Mouse (Mus musculus) effector memory CD4-positive, alpha-beta T cell, adult 5 months (primary cell): ENCODE results near the gene Arv1. TPM values are rescaled to one million over a fixed set of nuclear protein-coding genes. Genes with fewer than 3 reads are reported as not detected.

Experiments
- polyA plus RNA-seq: library from polyadenylated mRNA; unstranded; fragments of 100-300 nt; shearing (Covaris generic); gene quantifications from one replicate; pipeline ENCODE4 v1.2.1, GENCODE M21; 2017

Arv1 gene
- 17.1 TPM for polyA plus RNA-seq

GRCm38 (mm10) chr8:124721862-124722515, at the start of gene Arv1, which contains the start of gene Ttc13:
TSS of gene Arv1 (plus strand) at chr8:124722139.
TSS of gene Ttc13 (minus strand) at chr8:124721983.

GRCm38 (mm10) chr8:124751709-124752173, 29.8 kb downstream of the Arv1 start, which contains the start of gene Fam89a:
TSS of gene Fam89a (minus strand) at chr8:124751832.

Other genes starting within 250 kb of the Arv1 start
- gene Cog2, start 201.4 kb upstream of the Arv1 start, polyA plus RNA-seq = 43.8 TPM
- gene Agt, start 152.4 kb upstream of the Arv1 start, polyA plus RNA-seq = not detected
- not detected for gene Capn9, start 146.0 kb upstream of the Arv1 start, polyA plus RNA-seq
- 5.4 TPM for gene 2310022B05Rik, start 58.8 kb upstream of the Arv1 start, polyA plus RNA-seq
- 46.7 TPM for gene Ttc13, start 156 bp upstream of the Arv1 start, polyA plus RNA-seq
- gene Fam89a, start 29.7 kb downstream of the Arv1 start, polyA plus RNA-seq = 1.1 TPM
- not detected for gene Trim67, start 71.0 kb downstream of the Arv1 start, polyA plus RNA-seq
- 54.0 TPM for gene Gnpat, start 140.9 kb downstream of the Arv1 start, polyA plus RNA-seq
- 15.1 TPM for gene 2810004N23Rik, start 141.0 kb downstream of the Arv1 start, polyA plus RNA-seq
- 7.3 TPM for gene Exoc8, start 175.6 kb downstream of the Arv1 start, polyA plus RNA-seq
- gene Sprtn, start 175.7 kb downstream of the Arv1 start, polyA plus RNA-seq = 4.7 TPM
- gene Egln1, start 227.2 kb downstream of the Arv1 start, polyA plus RNA-seq = 47.1 TPM